Mouse (Mus musculus) embryonic facial prominence, embryonic 11.5 days (tissue): ENCODE measurements around the gene Pbx2. TPM values are rescaled to one million over a fixed set of nuclear protein-coding genes. Genes with fewer than 3 reads are reported as not detected.
A peak's percentile ranks its signal among the peaks of the same experiment; 100 is the strongest.

ENCODE experiments used
- ATAC-seq: fragments of 200-750 bp; cut with Nextera tagmentation; replicated peaks from 2 replicates; pipeline ENCODE4 v1.8.0; 2017; ENCODE audit warnings: low read depth; ENCODE audit not compliant: insufficient number of reproducible peaks, low FRiP score, low TSS enrichment
- DNase-seq: peaks from one replicate; pipeline ENCODE4 v3.0.0-alpha.2; 2015; ENCODE audit warnings: low spot score
- H3K27ac ChIP-seq: fragments of 300-500 bp; sonication (generic); replicated peaks from 2 replicates; pipeline ENCODE4 v1.5.1; 2014; ENCODE audit warnings: mild to moderate bottlenecking, low read depth, low read length, control low read depth
- H3K27me3 ChIP-seq: fragments of 300-500 bp; sonication (generic); 2 replicates; pipeline ENCODE4 v1.6.1; 2014; ENCODE audit warnings: mild to moderate bottlenecking, low read length, moderate library complexity, mixed read lengths; ENCODE audit not compliant: control insufficient read depth, insufficient read depth
- H3K36me3 ChIP-seq: fragments of 300-500 bp; sonication (generic); replicated peaks from 2 replicates; pipeline ENCODE4 v1.6.1; 2014; ENCODE audit warnings: low read depth, mild to moderate bottlenecking, low read length, moderate library complexity, mixed read lengths; ENCODE audit not compliant: control insufficient read depth, insufficient read depth
- H3K4me1 ChIP-seq: fragments of 300-500 bp; sonication (generic); 2 replicates; pipeline ENCODE4 v1.6.1; 2014; ENCODE audit warnings: low read length, mixed read lengths; ENCODE audit not compliant: control insufficient read depth, insufficient read depth
- H3K4me2 ChIP-seq: fragments of 300-500 bp; sonication (generic); 2 replicates; pipeline ENCODE4 v1.6.1; 2014; ENCODE audit warnings: low read depth, mild to moderate bottlenecking, control low read depth, low read length, moderate library complexity
- H3K4me3 ChIP-seq: fragments of 300-500 bp; sonication (generic); 2 replicates; pipeline ENCODE4 v1.5.1; 2014; ENCODE audit warnings: low read depth, low read length, control low read depth
- H3K9ac ChIP-seq: fragments of 300-500 bp; sonication (generic); replicated peaks from 2 replicates; pipeline ENCODE4 v1.6.1; 2014; ENCODE audit warnings: mild to moderate bottlenecking, control low read depth, low read length
- H3K9me3 ChIP-seq: fragments of 300-500 bp; sonication (generic); replicated peaks from 2 replicates; pipeline ENCODE4 v1.6.1; 2016; ENCODE audit warnings: mild to moderate bottlenecking, low read length, inconsistent platforms, mixed read lengths; ENCODE audit not compliant: control insufficient read depth
- WGBS: fragments of 180-500 bp; shearing (Covaris S2); extraction: QIAGEN DNeasy Blood & Tissue Kit; methylation state at CpG from one replicate; pipeline ENCODE4 v1.1.7; 2014; 5-methylcytosine and 5-hydroxymethylcytosine counted together
- polyA plus RNA-seq: library from polyadenylated mRNA; unstranded; fragments of >200 nt; fragmentation: Nextera tagmentation; extraction: Ambion mirVana; gene quantifications from 2 replicates; pipeline ENCODE4 v1.2.1, GENCODE M21; 2014

Gene Pbx2
- polyA plus RNA-seq, 1 experiment from 2014 or later = 21.2 TPM

GRCm38 (mm10) chr17:34621006-34621405 is 29.9 kb downstream of the Pbx2 start:
- 90% methylated on average over 8 of the region's 8 CpGs for WGBS
- Histone ChIP-seq H3K9me3 (no peaks in the 10 kb centered on the region), H3K36me3 (no peaks in the 10 kb centered on the region), H3K4me3 (no peak overlapping the region), H3K9ac (no peak overlapping the region), H3K4me1 (no peaks in the 10 kb centered on the region), H3K27ac (no peak overlapping the region), H3K4me2 (no peak overlapping the region), H3K27me3 (no peaks in the 10 kb centered on the region)
- no peak for ATAC-seq
- DNase-seq = no peak

- Histone ChIP-seq H3K9me3 (no peaks in the 10 kb centered on the region), H3K9ac (no peak overlapping the region), H3K36me3 (no peaks in the 10 kb centered on the region), H3K4me1 (peaks cover 4% of the 10 kb centered on the region), H3K4me3 (no peak overlapping the region), H3K27ac (no peak overlapping the region), H3K27me3 (no peaks in the 10 kb centered on the region), H3K4me2 (no peak overlapping the region)
- DNase-seq = no peak
- ATAC-seq = no peak
- WGBS = 80% methylated on average over 9 of the region's 9 CpGs
Measured at GRCm38 (mm10) chr17:34623161-34623560, 32.1 kb downstream of the Pbx2 start.

- WGBS = 95% methylated on average over 3 of the region's 3 CpGs
Measured at GRCm38 (mm10) chr17:34624981-34625380, 33.9 kb downstream of the Pbx2 start.

GRCm38 (mm10) chr17:34626062-34626772 is 35.2 kb downstream of the Pbx2 start:
- ATAC-seq (no peak), DNase-seq (no peak)
- Histone ChIP-seq H3K9ac (peak overlapping the region; percentile 74), H3K27me3 (peaks cover 17% of the 10 kb centered on the region), H3K9me3 (no peaks in the 10 kb centered on the region), H3K27ac (0 out of 2 replicates have a peak overlapping the region, but pooled peaks have one; percentile 13), H3K36me3 (no peaks in the 10 kb centered on the region), H3K4me3 (peak overlapping the region; percentile 53), H3K4me2 (peak overlapping the region; percentile 92), H3K4me1 (peaks cover 15% of the 10 kb centered on the region)
- 51% methylated on average over 16 of the region's 16 CpGs for WGBS

More at GRCm38 (mm10) chr17:34624981-34625380, 33.9 kb downstream of the Pbx2 start:
- ATAC-seq = no peak
- Histone ChIP-seq H3K4me3 (no peak overlapping the region), H3K4me1 (peaks cover 9% of the 10 kb centered on the region), H3K9ac (no peak overlapping the region), H3K27ac (no peak overlapping the region), H3K27me3 (peaks cover 5% of the 10 kb centered on the region), H3K4me2 (no peak overlapping the region), H3K9me3 (no peaks in the 10 kb centered on the region), H3K36me3 (no peaks in the 10 kb centered on the region)
- DNase-seq = no peak

GRCm38 (mm10) chr17:34626773-34627092 is 35.7 kb downstream of the Pbx2 start:
- peaks cover 22% of the 10 kb centered on the region for H3K27me3 ChIP-seq
- DNase-seq = peak; percentile 70
- peak overlapping the region; percentile 92 for H3K4me2 ChIP-seq
- peak; percentile 5; the same call in 1 of the 2 replicates for ATAC-seq
- H3K9ac ChIP-seq = peak overlapping the region; percentile 74
- WGBS = under 1% methylated on average over 18 of the region's 18 CpGs
- H3K9me3 ChIP-seq = no peaks in the 10 kb centered on the region
- no peaks in the 10 kb centered on the region for H3K36me3 ChIP-seq
- 0 out of 2 replicates have a peak overlapping the region, but pooled peaks have one; percentile 13 for H3K27ac ChIP-seq
- peaks cover 17% of the 10 kb centered on the region for H3K4me1 ChIP-seq
- H3K4me3 ChIP-seq = peak overlapping the region; percentile 53

GRCm38 (mm10) chr17:34627093-34627942 is 36.3 kb downstream of the Pbx2 start:
- H3K4me3 ChIP-seq = peak overlapping the region; percentile 53
- peak overlapping the region; percentile 74 for H3K9ac ChIP-seq
- peak overlapping the region; percentile 92 for H3K4me2 ChIP-seq
- no peaks in the 10 kb centered on the region for H3K9me3 ChIP-seq
- under 1% methylated on average over 43 of the region's 45 CpGs for WGBS
- H3K36me3 ChIP-seq = no peaks in the 10 kb centered on the region
- ATAC-seq = peak; percentile 47
- DNase-seq = peak; percentile 92
- H3K4me1 ChIP-seq = peaks cover 18% of the 10 kb centered on the region
- H3K27me3 ChIP-seq = peaks cover 25% of the 10 kb centered on the region
- H3K27ac ChIP-seq = peak overlapping the region; percentile 80

GRCm38 (mm10) chr17:34627943-34628643 is 37.0 kb downstream of the Pbx2 start, which contains the start of gene Ppt2:
Ppt2 (minus strand) TSS chr17:34628510.
- WGBS = 4% methylated on average over 29 of the region's 29 CpGs
- Histone ChIP-seq H3K9ac (peak within 1 kb of the TSS; percentile 74), H3K4me1 (peaks cover 18% of the 10 kb centered on the region), H3K4me3 (peak within 1 kb of the TSS; percentile 53), H3K36me3 (no peaks in the 10 kb centered on the region), H3K27me3 (peaks cover 29% of the 10 kb centered on the region), H3K9me3 (no peaks in the 10 kb centered on the region), H3K4me2 (peak within 1 kb of the TSS; percentile 92), H3K27ac (peak within 1 kb of the TSS; percentile 80)
- DNase-seq (peak; percentile 33), ATAC-seq (no peak)
